Mouse (Mus musculus) liver, embryonic 15.5 days (tissue): ENCODE results near the gene Bckdhb. TPM values are rescaled to one million over a fixed set of nuclear protein-coding genes. Genes with fewer than 3 reads are reported as not detected.

Experiments used
- ATAC-seq: fragments of 200-750 bp; cut with Nextera tagmentation; 2 replicates; pipeline ENCODE4 v1.8.0; 2017; ENCODE audit warnings: moderate number of reproducible peaks, mild to moderate bottlenecking, moderate library complexity; ENCODE audit not compliant: insufficient read depth
- H3K27ac ChIP-seq: fragments of 300-500 bp; sonication (generic); replicated peaks from 2 replicates; pipeline ENCODE4 v1.5.1; 2015; ENCODE audit warnings: mild to moderate bottlenecking, inconsistent platforms
- H3K27me3 ChIP-seq: fragments of 300-500 bp; sonication (generic); 2 replicates; pipeline ENCODE4 v1.6.1; 2015; ENCODE audit warnings: mild to moderate bottlenecking, inconsistent platforms
- H3K36me3 ChIP-seq: fragments of 300-500 bp; sonication (generic); replicated peaks from 2 replicates; pipeline ENCODE4 v1.6.1; 2015; ENCODE audit warnings: moderate library complexity, mild to moderate bottlenecking, inconsistent platforms
- H3K4me1 ChIP-seq: fragments of 300-500 bp; sonication (generic); replicated peaks from 2 replicates; pipeline ENCODE4 v1.6.1; 2015; ENCODE audit warnings: inconsistent platforms
- H3K4me2 ChIP-seq: fragments of 300-500 bp; sonication (generic); 2 replicates; pipeline ENCODE4 v1.6.1; 2015; ENCODE audit warnings: moderate library complexity, mild to moderate bottlenecking, inconsistent platforms
- H3K4me3 ChIP-seq: fragments of 300-500 bp; sonication (generic); replicated peaks from 2 replicates; pipeline ENCODE4 v1.5.1; 2015; ENCODE audit warnings: mild to moderate bottlenecking, inconsistent platforms
- H3K9ac ChIP-seq: fragments of 300-500 bp; sonication (generic); 2 replicates; pipeline ENCODE4 v1.6.1; 2015; ENCODE audit warnings: moderate library complexity, mild to moderate bottlenecking, inconsistent platforms
- H3K9me3 ChIP-seq: fragments of 300-500 bp; sonication (generic); replicated peaks from 2 replicates; pipeline ENCODE4 v1.6.1; 2016; ENCODE audit warnings: inconsistent platforms
- WGBS: fragments of 180-500 bp; shearing (Covaris S2); methylation state at CpG from one replicate; pipeline ENCODE4 v1.1.7; 2015; ENCODE audit warnings: mixed read lengths; ENCODE audit not compliant: insufficient replicate concordance; 5-methylcytosine and 5-hydroxymethylcytosine counted together
- polyA plus RNA-seq: library from polyadenylated mRNA; unstranded; fragments of >200 nt; fragmentation: Nextera tagmentation; extraction: Ambion mirVana; gene quantifications from 2 replicates; pipeline ENCODE4 v1.2.1, GENCODE M21; 2015

The Bckdhb gene
- polyA plus RNA-seq, result 33.6 and 34.1 TPM in 2 replicates

- Histone ChIP-seq H3K4me3 (peak within 1 kb of the TSS; percentile 66), H3K27me3 (no peaks in the 10 kb centered on the region), H3K4me2 (peak within 1 kb of the TSS; percentile 84), H3K9ac (peak within 1 kb of the TSS; percentile 52), H3K4me1 (peaks cover 8% of the 10 kb centered on the region), H3K36me3 (no peaks in the 10 kb centered on the region), H3K27ac (peak within 1 kb of the TSS; percentile 19; the same call in 1 of the 2 replicates), H3K9me3 (no peaks in the 10 kb centered on the region)
- ATAC-seq, result peak; percentile 94
- under 1% methylated on average over 46 of the region's 46 CpGs for WGBS
Measured at GRCm38 (mm10) chr9:83924878-83925687, at the start of gene Bckdhb. TSS of gene Bckdhb (plus strand) at chr9:83925145.

- no peaks in the 10 kb centered on the region for H3K4me1 ChIP-seq
- H3K9me3 ChIP-seq, result no peaks in the 10 kb centered on the region
- H3K4me3 ChIP-seq, result no peak overlapping the region
- H3K4me2 ChIP-seq, result no peak overlapping the region
- 65% methylated on average over 6 of the region's 6 CpGs for WGBS
- H3K27ac ChIP-seq, result no peak overlapping the region
- no peak overlapping the region for H3K9ac ChIP-seq
- no peaks in the 10 kb centered on the region for H3K27me3 ChIP-seq
- H3K36me3 ChIP-seq, result no peaks in the 10 kb centered on the region
- no peak for ATAC-seq
Measured at GRCm38 (mm10) chr9:83882191-83882590, 42.8 kb upstream of the Bckdhb start.

- Histone ChIP-seq H3K27me3 (no peaks in the 10 kb centered on the region), H3K27ac (no peak overlapping the region), H3K36me3 (no peaks in the 10 kb centered on the region), H3K9ac (no peak overlapping the region), H3K4me2 (no peak overlapping the region), H3K4me1 (no peaks in the 10 kb centered on the region), H3K4me3 (no peak overlapping the region), H3K9me3 (no peaks in the 10 kb centered on the region)
- ATAC-seq, result no peak
Measured at GRCm38 (mm10) chr9:83886149-83886548, 38.8 kb upstream of the Bckdhb start.

GRCm38 (mm10) chr9:83888214-83888613, 36.7 kb upstream of the Bckdhb start:
- Histone ChIP-seq H3K9me3 (no peaks in the 10 kb centered on the region), H3K27me3 (no peaks in the 10 kb centered on the region), H3K27ac (no peak overlapping the region), H3K4me1 (no peaks in the 10 kb centered on the region), H3K4me3 (no peak overlapping the region), H3K9ac (no peak overlapping the region), H3K4me2 (no peak overlapping the region), H3K36me3 (no peaks in the 10 kb centered on the region)
- WGBS, result 70% methylated on average over 5 of the region's 5 CpGs
- ATAC-seq, result no peak

- H3K4me3 ChIP-seq, result no peak overlapping the region
- no peaks in the 10 kb centered on the region for H3K9me3 ChIP-seq
- ATAC-seq, result no peak
- 63% methylated on average over 8 of the region's 8 CpGs for WGBS
- no peaks in the 10 kb centered on the region for H3K36me3 ChIP-seq
- H3K4me2 ChIP-seq, result no peak overlapping the region
- H3K9ac ChIP-seq, result no peak overlapping the region
- H3K4me1 ChIP-seq, result no peaks in the 10 kb centered on the region
- H3K27ac ChIP-seq, result no peak overlapping the region
- no peaks in the 10 kb centered on the region for H3K27me3 ChIP-seq
Measured at GRCm38 (mm10) chr9:83893073-83893472, 31.9 kb upstream of the Bckdhb start.

- WGBS, result 56% methylated on average over 4 of the region's 4 CpGs
- Histone ChIP-seq H3K27me3 (no peaks in the 10 kb centered on the region), H3K9me3 (no peaks in the 10 kb centered on the region), H3K4me1 (no peaks in the 10 kb centered on the region), H3K4me2 (no peak overlapping the region), H3K4me3 (no peak overlapping the region), H3K27ac (no peak overlapping the region), H3K36me3 (no peaks in the 10 kb centered on the region), H3K9ac (no peak overlapping the region)
- ATAC-seq, result peak; percentile 80
Measured at GRCm38 (mm10) chr9:83893767-83894330, 31.1 kb upstream of the Bckdhb start.

GRCm38 (mm10) chr9:83902086-83902485, 22.9 kb upstream of the Bckdhb start:
- Histone ChIP-seq H3K4me2 (no peak overlapping the region), H3K4me1 (no peaks in the 10 kb centered on the region), H3K27ac (no peak overlapping the region), H3K27me3 (no peaks in the 10 kb centered on the region), H3K9ac (no peak overlapping the region), H3K4me3 (no peak overlapping the region), H3K36me3 (no peaks in the 10 kb centered on the region), H3K9me3 (no peaks in the 10 kb centered on the region)
- 60% methylated on average over 2 of the region's 2 CpGs for WGBS
- no peak for ATAC-seq

GRCm38 (mm10) chr9:83905820-83906219, 19.1 kb upstream of the Bckdhb start:
- Histone ChIP-seq H3K4me2 (no peak overlapping the region), H3K4me1 (no peaks in the 10 kb centered on the region), H3K36me3 (no peaks in the 10 kb centered on the region), H3K27ac (no peak overlapping the region), H3K9ac (no peak overlapping the region), H3K27me3 (no peaks in the 10 kb centered on the region), H3K9me3 (no peaks in the 10 kb centered on the region), H3K4me3 (no peak overlapping the region)
- ATAC-seq, result no peak
- WGBS, result 42% methylated on average over 4 of the region's 4 CpGs

- Histone ChIP-seq H3K4me3 (no peak overlapping the region), H3K36me3 (no peaks in the 10 kb centered on the region), H3K4me1 (no peaks in the 10 kb centered on the region), H3K9me3 (no peaks in the 10 kb centered on the region), H3K27me3 (no peaks in the 10 kb centered on the region), H3K9ac (no peak overlapping the region), H3K27ac (no peak overlapping the region), H3K4me2 (no peak overlapping the region)
- no peak for ATAC-seq
- 77% methylated on average over 3 of the region's 3 CpGs for WGBS
Measured at GRCm38 (mm10) chr9:83907017-83907416, 17.9 kb upstream of the Bckdhb start.

- ATAC-seq, result no peak
Measured at GRCm38 (mm10) chr9:83909836-83910235, 15.1 kb upstream of the Bckdhb start.

GRCm38 (mm10) chr9:83910926-83911325, 14.0 kb upstream of the Bckdhb start:
- no peak overlapping the region for H3K9ac ChIP-seq
- H3K4me3 ChIP-seq, result no peak overlapping the region
- no peak overlapping the region for H3K27ac ChIP-seq
- no peaks in the 10 kb centered on the region for H3K36me3 ChIP-seq
- H3K27me3 ChIP-seq, result no peaks in the 10 kb centered on the region
- no peak for ATAC-seq
- H3K4me2 ChIP-seq, result no peak overlapping the region
- H3K4me1 ChIP-seq, result no peaks in the 10 kb centered on the region
- WGBS, result 46% methylated on average over 2 of the region's 2 CpGs
- no peaks in the 10 kb centered on the region for H3K9me3 ChIP-seq

More at GRCm38 (mm10) chr9:83909836-83910235, 15.1 kb upstream of the Bckdhb start:
- H3K4me3 ChIP-seq, result no peak overlapping the region
- H3K9me3 ChIP-seq, result no peaks in the 10 kb centered on the region
- no peaks in the 10 kb centered on the region for H3K36me3 ChIP-seq
- no peak overlapping the region for H3K27ac ChIP-seq
- no peak overlapping the region for H3K9ac ChIP-seq
- H3K27me3 ChIP-seq, result no peaks in the 10 kb centered on the region
- WGBS, result 83% methylated on average over 2 of the region's 2 CpGs
- no peak overlapping the region for H3K4me2 ChIP-seq
- no peaks in the 10 kb centered on the region for H3K4me1 ChIP-seq
